Mouse (Mus musculus) erythroblast, embryonic 14.5 days (primary cell): ENCODE data around the gene Ugcg.

Experiments
- GATA1 ChIP-seq: IDR thresholded peaks from 2 replicates; pipeline ENCODE4 v1.6.1; 2012; ENCODE audit warnings: low read length, inconsistent platforms, mixed read lengths
- TAL1 ChIP-seq: IDR thresholded peaks from 3 replicates; pipeline ENCODE4 v1.6.1; 2012; ENCODE audit warnings: low read length, inconsistent platforms, mixed read lengths

- peak; percentile 50 for TF ChIP-seq TAL1
- peak; percentile 50; the same call in 1 of the 2 replicates for TF ChIP-seq GATA1
Observed at GRCm38 (mm10) chr4:59196346-59197077, 7.5 kb downstream of the Ugcg start.
